Mouse (Mus musculus) embryonic fibroblast, embryonic 13.5 days (primary cell): Measurements from ENCODE around the gene Kcnn3.

ENCODE experiments used
- CTCF ChIP-seq: IDR thresholded peaks from 2 replicates; pipeline ENCODE4 v1.5.1; 2011; ENCODE audit warnings: mild to moderate bottlenecking, control low read depth, low read length, moderate library complexity, borderline replicate concordance; ENCODE audit not compliant: insufficient read depth
- POLR2A ChIP-seq: IDR thresholded peaks from 2 replicates; pipeline ENCODE4 v1.6.1; 2011; ENCODE audit warnings: low read depth, mild to moderate bottlenecking, control low read depth, low read length, moderate library complexity

DNA sequence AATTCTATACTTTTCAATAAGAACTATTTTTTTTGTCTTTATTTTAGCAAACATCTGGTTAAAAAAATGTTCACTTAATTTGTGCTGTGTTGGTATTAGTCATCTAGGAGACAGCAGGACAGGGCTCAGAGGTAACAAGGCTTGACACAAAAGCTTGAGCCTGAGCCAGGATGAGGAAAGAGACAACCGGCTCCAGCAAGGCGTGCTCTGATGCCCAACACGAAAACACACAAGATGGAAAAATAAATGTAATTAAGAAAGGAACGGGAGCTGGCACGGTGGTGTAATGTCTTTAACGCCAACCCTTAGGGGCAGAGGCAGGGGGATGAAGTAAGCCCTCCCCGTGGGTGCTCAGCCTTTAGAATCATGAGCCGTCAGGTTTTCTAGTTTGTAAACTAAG lies 33.9 kb upstream of the Kcnn3 start:
- TF ChIP-seq CTCF (no peak), POLR2A (no peak)
